Mouse (Mus musculus): ENCODE data around the gene Timm44. TPM values are rescaled to one million over a fixed set of nuclear protein-coding genes. Genes with fewer than 3 reads are reported as not detected.

Gene Timm44
- polyA plus RNA-seq, 1 experiment from 2014 or later: 75.2 TPM

- no peak overlapping the region for H3K27ac ChIP-seq (ENCODE audit: low read depth, low read length)
- H3K9ac ChIP-seq (ENCODE audit: low read length): no peak overlapping the region
- H3K36me3 ChIP-seq (ENCODE audit: control insufficient read depth, insufficient read depth, low read length): peaks cover 8% of the 10 kb centered on the region
- H3K4me3 ChIP-seq (ENCODE audit: low read depth, low read length): no peak overlapping the region
- H3K4me2 ChIP-seq (ENCODE audit: low read depth): no peak overlapping the region
- ATAC-seq (ENCODE audit: insufficient read depth, low FRiP score, low TSS enrichment): no peak
- peak; percentile 85 for DNase-seq (ENCODE audit: low spot score)
- 28% methylated on average over 26 of the region's 26 CpGs for WGBS
- H3K27me3 ChIP-seq (ENCODE audit: control insufficient read depth, insufficient read depth, low read length): 0 out of 2 replicates have a peak, but pooled peaks cover 2% of the 10 kb centered on the region
- H3K4me1 ChIP-seq (ENCODE audit: control insufficient read depth, insufficient read depth, low read length): peaks cover 5% of the 10 kb centered on the region
- no peaks in the 10 kb centered on the region for H3K9me3 ChIP-seq (ENCODE audit: control insufficient read depth, low read length)
These were observed 25.3 kb downstream of the Timm44 start for GRCm38 (mm10) chr8:4250306-4250970.

GRCm38 (mm10) chr8:4249213-4249612 is 26.5 kb downstream of the Timm44 start:
- peaks cover 15% of the 10 kb centered on the region for H3K36me3 ChIP-seq (ENCODE audit: control insufficient read depth, insufficient read depth, low read length)
- H3K4me1 ChIP-seq (ENCODE audit: control insufficient read depth, insufficient read depth, low read length): peaks cover 5% of the 10 kb centered on the region
- ATAC-seq (ENCODE audit: insufficient read depth, low FRiP score, low TSS enrichment) (no peak), DNase-seq (ENCODE audit: low spot score) (peak; percentile 55)
- H3K4me2 ChIP-seq (ENCODE audit: low read depth): no peak overlapping the region
- WGBS: 17% methylated on average over 29 of the region's 29 CpGs
- no peak overlapping the region for H3K27ac ChIP-seq (ENCODE audit: low read depth, low read length)
- H3K9ac ChIP-seq (ENCODE audit: low read length): no peak overlapping the region
- no peak overlapping the region for H3K4me3 ChIP-seq (ENCODE audit: low read depth, low read length)
- no peaks in the 10 kb centered on the region; the same call in 1 of the 2 replicates for H3K9me3 ChIP-seq (ENCODE audit: control insufficient read depth, low read length)
- 0 out of 2 replicates have a peak, but pooled peaks cover 2% of the 10 kb centered on the region for H3K27me3 ChIP-seq (ENCODE audit: control insufficient read depth, insufficient read depth, low read length)

GRCm38 (mm10) chr8:4247951-4248540 is 27.7 kb downstream of the Timm44 start, which contains the start of gene Tgfbr3l:
TSS of gene Tgfbr3l (plus strand) at chr8:4248214.
- no peak for DNase-seq (ENCODE audit: low spot score)
- Histone ChIP-seq H3K9ac (ENCODE audit: low read length) (no peak within 1 kb of the TSS), H3K27me3 (ENCODE audit: control insufficient read depth, insufficient read depth, low read length) (0 out of 2 replicates have a peak, but pooled peaks cover 2% of the 10 kb centered on the region), H3K4me3 (ENCODE audit: low read depth, low read length) (no peak within 1 kb of the TSS), H3K4me2 (ENCODE audit: low read depth) (no peak within 1 kb of the TSS), H3K36me3 (ENCODE audit: control insufficient read depth, insufficient read depth, low read length) (peaks cover 24% of the 10 kb centered on the region), H3K27ac (ENCODE audit: low read depth, low read length) (no peak within 1 kb of the TSS), H3K9me3 (ENCODE audit: control insufficient read depth, low read length) (no peaks in the 10 kb centered on the region; the same call in 1 of the 2 replicates), H3K4me1 (ENCODE audit: control insufficient read depth, insufficient read depth, low read length) (no peaks in the 10 kb centered on the region)
- ATAC-seq (ENCODE audit: insufficient read depth, low FRiP score, low TSS enrichment): no peak
- WGBS: 82% methylated on average over 15 of the region's 15 CpGs

- Histone ChIP-seq H3K4me3 (ENCODE audit: low read depth, low read length) (no peak overlapping the region), H3K4me1 (ENCODE audit: control insufficient read depth, insufficient read depth, low read length) (no peaks in the 10 kb centered on the region), H3K27ac (ENCODE audit: low read depth, low read length) (no peak overlapping the region), H3K4me2 (ENCODE audit: low read depth) (no peak overlapping the region), H3K9ac (ENCODE audit: low read length) (no peak overlapping the region), H3K36me3 (ENCODE audit: control insufficient read depth, insufficient read depth, low read length) (peaks cover 24% of the 10 kb centered on the region), H3K27me3 (ENCODE audit: control insufficient read depth, insufficient read depth, low read length) (0 out of 2 replicates have a peak, but pooled peaks cover 2% of the 10 kb centered on the region), H3K9me3 (ENCODE audit: control insufficient read depth, low read length) (no peaks in the 10 kb centered on the region; the same call in 1 of the 2 replicates)
- WGBS: 91% methylated on average over 8 of the region's 8 CpGs
- DNase-seq (ENCODE audit: low spot score): peak; percentile 4
- no peak for ATAC-seq (ENCODE audit: insufficient read depth, low FRiP score, low TSS enrichment)
These were observed 28.5 kb downstream of the Timm44 start for GRCm38 (mm10) chr8:4247241-4247640.

GRCm38 (mm10) chr8:4245737-4246136 is 30.0 kb downstream of the Timm44 start:
- Histone ChIP-seq H3K27ac (ENCODE audit: low read depth, low read length) (no peak overlapping the region), H3K36me3 (ENCODE audit: control insufficient read depth, insufficient read depth, low read length) (peaks cover 24% of the 10 kb centered on the region), H3K9me3 (ENCODE audit: control insufficient read depth, low read length) (no peaks in the 10 kb centered on the region; the same call in 1 of the 2 replicates), H3K4me3 (ENCODE audit: low read depth, low read length) (no peak overlapping the region), H3K27me3 (ENCODE audit: control insufficient read depth, insufficient read depth, low read length) (0 out of 2 replicates have a peak, but pooled peaks cover 2% of the 10 kb centered on the region), H3K9ac (ENCODE audit: low read length) (no peak overlapping the region), H3K4me2 (ENCODE audit: low read depth) (no peak overlapping the region), H3K4me1 (ENCODE audit: control insufficient read depth, insufficient read depth, low read length) (no peaks in the 10 kb centered on the region)
- no peak for DNase-seq (ENCODE audit: low spot score)
- WGBS: 90% methylated on average over 13 of the region's 13 CpGs
- no peak for ATAC-seq (ENCODE audit: insufficient read depth, low FRiP score, low TSS enrichment)

GRCm38 (mm10) chr8:4245061-4245460 is 30.7 kb downstream of the Timm44 start:
- no peaks in the 10 kb centered on the region; the same call in 1 of the 2 replicates for H3K9me3 ChIP-seq (ENCODE audit: control insufficient read depth, low read length)
- no peak overlapping the region for H3K4me3 ChIP-seq (ENCODE audit: low read depth, low read length)
- no peak overlapping the region for H3K4me2 ChIP-seq (ENCODE audit: low read depth)
- H3K9ac ChIP-seq (ENCODE audit: low read length): no peak overlapping the region
- no peak for ATAC-seq (ENCODE audit: insufficient read depth, low FRiP score, low TSS enrichment)
- peaks cover 24% of the 10 kb centered on the region for H3K36me3 ChIP-seq (ENCODE audit: control insufficient read depth, insufficient read depth, low read length)
- peaks cover 3% of the 10 kb centered on the region for H3K4me1 ChIP-seq (ENCODE audit: control insufficient read depth, insufficient read depth, low read length)
- 95% methylated on average over 5 of the region's 5 CpGs for WGBS
- H3K27me3 ChIP-seq (ENCODE audit: control insufficient read depth, insufficient read depth, low read length): 0 out of 2 replicates have a peak, but pooled peaks cover 2% of the 10 kb centered on the region
- H3K27ac ChIP-seq (ENCODE audit: low read depth, low read length): no peak overlapping the region
- no peak for DNase-seq (ENCODE audit: low spot score)

- Histone ChIP-seq H3K4me1 (ENCODE audit: control insufficient read depth, insufficient read depth, low read length) (peaks cover 13% of the 10 kb centered on the region), H3K4me3 (ENCODE audit: low read depth, low read length) (peak overlapping the region; percentile 79), H3K9ac (ENCODE audit: low read length) (peak overlapping the region; percentile 84), H3K27ac (ENCODE audit: low read depth, low read length) (peak overlapping the region; percentile 77), H3K9me3 (ENCODE audit: control insufficient read depth, low read length) (no peaks in the 10 kb centered on the region), H3K4me2 (ENCODE audit: low read depth) (peak overlapping the region; percentile 78), H3K36me3 (ENCODE audit: control insufficient read depth, insufficient read depth, low read length) (peaks cover 10% of the 10 kb centered on the region), H3K27me3 (ENCODE audit: control insufficient read depth, insufficient read depth, low read length) (no peaks in the 10 kb centered on the region)
- 14% methylated on average over 19 of the region's 19 CpGs for WGBS
- peak; percentile 28 for ATAC-seq (ENCODE audit: insufficient read depth, low FRiP score, low TSS enrichment)
- no peak for DNase-seq (ENCODE audit: low spot score)
These were observed 36.4 kb downstream of the Timm44 start for GRCm38 (mm10) chr8:4239193-4239890.

GRCm38 (mm10) chr8:4238434-4239192 is 37.1 kb downstream of the Timm44 start, which contains the start of the genes Map2k7 and Gm49320:
TSS of gene Map2k7 (plus strand) at chr8:4238740.
TSS of gene Gm49320 (plus strand) at chr8:4238865.
- H3K27ac ChIP-seq (ENCODE audit: low read depth, low read length): peak within 1 kb of the TSS; percentile 80
- DNase-seq (ENCODE audit: low spot score): peak; percentile 100
- peak within 1 kb of the TSS; percentile 79 for H3K4me3 ChIP-seq (ENCODE audit: low read depth, low read length)
- H3K36me3 ChIP-seq (ENCODE audit: control insufficient read depth, insufficient read depth, low read length): peaks cover 5% of the 10 kb centered on the region
- peak within 1 kb of the TSS; percentile 84 for H3K9ac ChIP-seq (ENCODE audit: low read length)
- peak within 1 kb of the TSS; percentile 78 for H3K4me2 ChIP-seq (ENCODE audit: low read depth)
- peak; percentile 95 for ATAC-seq (ENCODE audit: insufficient read depth, low FRiP score, low TSS enrichment)
- WGBS: under 1% methylated on average over 71 of the region's 71 CpGs
- peaks cover 13% of the 10 kb centered on the region for H3K4me1 ChIP-seq (ENCODE audit: control insufficient read depth, insufficient read depth, low read length)
- H3K9me3 ChIP-seq (ENCODE audit: control insufficient read depth, low read length): no peaks in the 10 kb centered on the region
- no peaks in the 10 kb centered on the region for H3K27me3 ChIP-seq (ENCODE audit: control insufficient read depth, insufficient read depth, low read length)

Measured in neural tube, embryonic 11.5 days (tissue).